Mouse (Mus musculus): ENCODE measurements around the gene Cyp2d9. TPM values are rescaled to one million over a fixed set of nuclear protein-coding genes. Genes with fewer than 3 reads are reported as not detected.
"Not testable (repeated sequence)": the region's sequence is repeated elsewhere in the genome, so short reads cannot be mapped to it uniquely, and the experiment has no call there.

Cyp2d9 gene
- polyA plus RNA-seq, 1 experiment = not detected

DNA sequence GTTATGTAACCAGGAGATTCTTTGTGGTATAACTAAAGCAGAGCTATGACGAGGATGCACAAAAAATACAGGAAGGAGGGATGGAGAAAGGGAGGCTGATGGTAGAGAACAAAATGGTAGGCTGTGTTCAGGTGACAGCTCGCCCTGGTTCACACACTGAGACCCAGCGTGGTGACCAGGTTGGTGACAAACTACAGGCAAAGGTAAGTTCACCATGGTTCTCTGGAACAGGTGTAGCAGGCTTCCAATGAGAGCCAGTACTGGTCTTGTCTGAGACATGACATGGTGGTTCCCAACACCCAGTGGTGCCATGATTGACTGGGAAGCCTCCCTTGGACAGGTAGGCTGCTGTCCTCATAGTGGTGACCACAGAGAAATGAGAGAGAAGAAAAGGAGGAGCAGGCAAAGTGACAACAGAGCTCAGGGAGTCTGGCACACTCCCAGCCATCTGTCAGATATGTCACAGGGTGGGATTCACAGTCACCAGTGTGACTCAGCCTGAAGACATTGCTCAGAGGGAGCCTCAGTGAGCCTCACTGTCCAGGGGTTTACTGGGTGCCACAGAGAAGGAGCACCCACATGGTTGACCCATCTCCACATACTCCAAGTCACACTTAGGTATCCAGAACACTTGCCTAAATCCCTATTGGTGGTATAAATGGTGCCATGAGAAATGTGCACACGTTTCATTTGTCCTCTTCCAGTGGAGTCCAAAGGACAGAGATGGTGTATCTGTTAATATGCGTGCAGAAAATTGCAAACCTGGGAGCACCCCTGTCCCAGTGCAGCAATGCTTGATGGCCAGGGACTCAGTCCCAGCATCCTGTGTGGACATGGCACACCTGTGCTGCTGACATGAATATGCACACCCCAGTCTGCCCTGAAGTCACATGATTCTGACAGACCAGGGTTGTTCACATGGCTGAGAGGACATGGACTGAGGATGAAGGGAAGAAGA is 24.1 kb downstream of the Cyp2d9 start:
- DNase-seq (ENCODE audit: low read depth) = no peak
- TF ChIP-seq POLR2A (IDR thresholded peaks at IDR 0.05; ENCODE audit: borderline replicate concordance, extremely low read depth, insufficient read depth, insufficient read length, poor library complexity, severe bottlenecking) (no peak), CTCF (IDR thresholded peaks at IDR 0.05; ENCODE audit: borderline replicate concordance, extremely low read depth, insufficient read depth, insufficient read length) (no peak)

DNA sequence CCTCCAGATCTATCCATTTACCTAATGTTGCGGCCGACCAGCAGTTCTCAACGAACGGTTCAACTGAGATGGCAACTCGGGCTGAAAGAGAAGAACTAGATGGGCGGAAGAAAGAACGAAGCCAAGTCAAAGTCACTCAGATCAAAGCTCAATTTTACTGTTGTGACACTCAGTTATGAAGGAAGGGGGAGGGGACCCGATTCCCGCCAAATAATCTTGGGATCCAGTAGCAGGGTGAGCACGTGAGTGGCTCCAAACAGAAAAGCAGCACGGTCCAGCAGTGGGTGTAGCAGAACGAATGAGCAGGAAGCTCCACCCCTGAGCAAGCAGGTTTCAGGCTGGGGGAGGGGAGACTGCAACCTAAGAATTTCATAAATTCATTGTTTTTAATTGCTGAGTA is 26.0 kb downstream of the Cyp2d9 start:
- DNase-seq (ENCODE audit: low read depth) = not testable (repeated sequence)

DNA sequence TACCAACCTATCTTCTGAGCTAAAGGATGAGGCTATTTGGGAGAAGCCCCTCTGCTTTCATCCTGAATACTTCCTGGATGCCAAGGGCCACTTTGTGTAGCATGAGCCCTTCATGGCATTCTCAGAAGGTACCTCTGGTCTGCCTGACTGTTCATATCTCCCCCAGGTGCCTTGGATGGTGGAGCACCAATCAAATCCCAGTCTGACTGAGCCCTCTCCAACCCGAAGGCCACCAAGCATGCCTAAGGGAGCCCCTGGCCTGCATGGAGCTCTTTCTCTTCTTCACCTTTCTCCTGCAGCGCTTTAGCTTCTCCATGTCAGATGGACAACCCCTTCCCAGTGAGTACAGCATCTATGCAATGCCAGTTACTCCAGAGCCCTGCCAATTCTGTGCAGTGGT is 31.5 kb downstream of the Cyp2d9 start:
- TF ChIP-seq POLR2A (IDR thresholded peaks at IDR 0.05; ENCODE audit: borderline replicate concordance, extremely low read depth, insufficient read depth, insufficient read length, poor library complexity, severe bottlenecking) = no peak
- no peak for TF ChIP-seq CTCF (IDR thresholded peaks at IDR 0.05; ENCODE audit: borderline replicate concordance, extremely low read depth, insufficient read depth, insufficient read length)
- no peak for DNase-seq (ENCODE audit: low read depth)

DNA sequence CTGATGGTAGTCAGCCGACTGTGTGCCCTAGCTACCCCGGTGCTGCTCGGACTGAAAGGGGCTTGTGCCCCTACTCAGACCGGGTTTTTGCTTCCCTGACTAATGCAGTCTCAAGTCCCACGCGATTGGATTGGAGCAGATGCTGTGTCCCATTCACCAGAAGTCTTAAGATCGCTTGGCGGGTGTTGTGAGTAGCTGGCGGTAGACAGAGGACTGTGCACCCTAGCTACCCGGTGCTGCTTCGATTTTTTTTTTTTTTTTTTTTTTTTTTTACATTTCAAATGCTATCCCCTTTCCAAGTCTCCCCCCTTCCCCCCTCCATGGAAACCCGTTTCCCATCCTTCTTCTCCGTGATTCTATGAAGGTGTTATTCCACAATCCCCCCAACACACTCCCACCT is 61.0 kb downstream of the Cyp2d9 start:
- not testable (repeated sequence) for DNase-seq (ENCODE audit: low read depth)

Other genes with a start within 250 kb of the Cyp2d9 start
- gene Shisa8, start 220.6 kb upstream of the Cyp2d9 start, polyA plus RNA-seq (2012; rRNA removed) = 1.8 and 3.2 TPM in 2 replicates
- 0.26 and 0.30 TPM in 2 replicates for gene Tnfrsf13c, start 209.1 kb upstream of the Cyp2d9 start, polyA plus RNA-seq (2012; rRNA removed)
- gene Cenpm, start 188.7 kb upstream of the Cyp2d9 start, polyA plus RNA-seq (2012; rRNA removed) = 16.5 and 26.2 TPM in 2 replicates
- gene 1500009C09Rik, start 181.0 kb upstream of the Cyp2d9 start, polyA plus RNA-seq (2012; rRNA removed) = 67.2 and 71.3 TPM in 2 replicates
- gene Sept3, start 158.5 kb upstream of the Cyp2d9 start, polyA plus RNA-seq (2012; rRNA removed) = 426 and 484 TPM in 2 replicates
- gene Wbp2nl, start 134.5 kb upstream of the Cyp2d9 start, polyA plus RNA-seq (2012; rRNA removed) = 0.15 and 0.19 TPM in 2 replicates
- gene Naga, start 94.5 kb upstream of the Cyp2d9 start, polyA plus RNA-seq (2012; rRNA removed) = 46.0 and 46.4 TPM in 2 replicates
- gene Pheta2, start 94.5 kb upstream of the Cyp2d9 start, polyA plus RNA-seq (2012; rRNA removed) = 1.3 and 1.9 TPM in 2 replicates
- 231 and 270 TPM in 2 replicates for gene Smdt1, start 94.5 kb upstream of the Cyp2d9 start, polyA plus RNA-seq (2012; rRNA removed)
- gene Ndufa6, start 79.1 kb upstream of the Cyp2d9 start, polyA plus RNA-seq (2012; rRNA removed) = 298 and 375 TPM in 2 replicates
- 5.4 and 5.8 TPM in 2 replicates for gene Cyp2d22, start 53.2 kb upstream of the Cyp2d9 start, polyA plus RNA-seq (2012; rRNA removed)
- gene Cyp2d11, start 39.4 kb upstream of the Cyp2d9 start, polyA plus RNA-seq (2012; rRNA removed) = not detected in 2 replicates
- not detected in 2 replicates for gene Cyp2d10, start 26.2 kb upstream of the Cyp2d9 start, polyA plus RNA-seq (2012; rRNA removed)
- gene Cyp2d12, start 121.6 kb downstream of the Cyp2d9 start, polyA plus RNA-seq (2012; rRNA removed) = not detected in 2 replicates
- gene Cyp2d34, start 187.5 kb downstream of the Cyp2d9 start, polyA plus RNA-seq (2012; rRNA removed) = not detected in 2 replicates